Mouse (Mus musculus): Measurements from ENCODE around the gene Cxcr1. TPM values are rescaled to one million over a fixed set of nuclear protein-coding genes. Genes with fewer than 3 reads are reported as not detected.

Cxcr1 gene
- polyA plus RNA-seq, 1 experiment from 2014 or later, result not detected

- 80% methylated on average over 8 of the region's 8 CpGs for WGBS
- Histone ChIP-seq H3K9me3 (no peaks in the 10 kb centered on the region), H3K27ac (no peak within 1 kb of the TSS), H3K4me3 (no peak within 1 kb of the TSS), H3K27me3 (replicated peaks) (no peaks in the 10 kb centered on the region), H3K9ac (no peak within 1 kb of the TSS), H3K36me3 (no peaks in the 10 kb centered on the region), H3K4me2 (replicated peaks) (no peak within 1 kb of the TSS), H3K4me1 (no peaks in the 10 kb centered on the region)
- no peak for ATAC-seq (ENCODE audit: low FRiP score, low read depth)
These were observed 40.8 kb downstream of the Cxcr1 start, which contains the start of gene Cxcr2 for GRCm38 (mm10) chr1:74153461-74154184. Gene Cxcr2, plus strand, starts transcription at chr1:74153989.

- WGBS, result 88% methylated on average over 3 of the region's 3 CpGs
These were observed 43.3 kb downstream of the Cxcr1 start for GRCm38 (mm10) chr1:74151091-74151490.

GRCm38 (mm10) chr1:74150101-74150500 lies 44.3 kb downstream of the Cxcr1 start:
- H3K36me3 ChIP-seq, result no peaks in the 10 kb centered on the region
- ATAC-seq (ENCODE audit: low FRiP score, low read depth), result no peak
- H3K27ac ChIP-seq, result no peak overlapping the region
- no peak overlapping the region for H3K4me2 ChIP-seq (replicated peaks)
- H3K4me1 ChIP-seq, result no peaks in the 10 kb centered on the region
- 77% methylated on average over 3 of the region's 3 CpGs for WGBS
- H3K9me3 ChIP-seq, result no peaks in the 10 kb centered on the region
- no peak overlapping the region for H3K9ac ChIP-seq
- H3K4me3 ChIP-seq, result no peak overlapping the region
- no peaks in the 10 kb centered on the region for H3K27me3 ChIP-seq (replicated peaks)

More at GRCm38 (mm10) chr1:74151091-74151490, 43.3 kb downstream of the Cxcr1 start:
- no peaks in the 10 kb centered on the region for H3K9me3 ChIP-seq
- no peaks in the 10 kb centered on the region for H3K36me3 ChIP-seq
- H3K27me3 ChIP-seq (replicated peaks), result no peaks in the 10 kb centered on the region
- no peak overlapping the region for H3K4me2 ChIP-seq (replicated peaks)
- no peak overlapping the region for H3K9ac ChIP-seq
- no peak overlapping the region for H3K27ac ChIP-seq
- ATAC-seq (ENCODE audit: low FRiP score, low read depth), result no peak
- H3K4me1 ChIP-seq, result no peaks in the 10 kb centered on the region
- no peak overlapping the region for H3K4me3 ChIP-seq

GRCm38 (mm10) chr1:74149106-74149885 lies 45.1 kb downstream of the Cxcr1 start:
- H3K9me3 ChIP-seq, result no peaks in the 10 kb centered on the region
- H3K4me2 ChIP-seq (replicated peaks), result no peak overlapping the region
- H3K4me3 ChIP-seq, result no peak overlapping the region
- no peak overlapping the region for H3K27ac ChIP-seq
- no peak overlapping the region for H3K9ac ChIP-seq
- H3K36me3 ChIP-seq, result no peaks in the 10 kb centered on the region
- no peak for ATAC-seq (ENCODE audit: low FRiP score, low read depth)
- WGBS, result 91% methylated on average over 6 of the region's 6 CpGs
- no peaks in the 10 kb centered on the region for H3K27me3 ChIP-seq (replicated peaks)
- no peaks in the 10 kb centered on the region for H3K4me1 ChIP-seq

MicroRNA genes within 50 kb of the gene (microRNA counts, 519-probe panel; counts per million panel counts)
- 342 counts per million, percentile 67 among the panel's probes with 10 or more counts for microRNA mmu-miR-1928

Small RNAs within 50 kb of the gene (microRNA-seq; reads per million reads assigned to microRNA genes)
- not detected for gene Mir1928

Other genes with a start within 250 kb of the Cxcr1 start
- 13.8 and 16.5 TPM in 2 replicates for gene Tns1, start 70.2 kb downstream of the Cxcr1 start, polyA plus RNA-seq (2016; fragmentation: Nextera tagmentation; extraction: Ambion mirVana)
- gene Rufy4, start 69.1 kb downstream of the Cxcr1 start, polyA plus RNA-seq (2016; fragmentation: Nextera tagmentation; extraction: Ambion mirVana), result 0.37 and 0.51 TPM in 2 replicates
- gene Cxcr2, start 40.6 kb downstream of the Cxcr1 start, polyA plus RNA-seq (2016; fragmentation: Nextera tagmentation; extraction: Ambion mirVana), result 0.08 and 0.32 TPM in 2 replicates
- gene Arpc2, start 41.5 kb upstream of the Cxcr1 start, polyA plus RNA-seq (2016; fragmentation: Nextera tagmentation; extraction: Ambion mirVana), result 374 and 394 TPM in 2 replicates
- gene Gpbar1, start 83.9 kb upstream of the Cxcr1 start, polyA plus RNA-seq (2016; fragmentation: Nextera tagmentation; extraction: Ambion mirVana), result 0.19 TPM in 1 of 2 replicates, not detected in the other
- 189 and 196 TPM in 2 replicates for gene Aamp, start 90.1 kb upstream of the Cxcr1 start, polyA plus RNA-seq (2016; fragmentation: Nextera tagmentation; extraction: Ambion mirVana)
- gene Pnkd, start 90.3 kb upstream of the Cxcr1 start, polyA plus RNA-seq (2016; fragmentation: Nextera tagmentation; extraction: Ambion mirVana), result 96.1 and 104 TPM in 2 replicates
- 9.0 and 9.5 TPM in 2 replicates for gene Tmbim1, start 111.0 kb upstream of the Cxcr1 start, polyA plus RNA-seq (2016; fragmentation: Nextera tagmentation; extraction: Ambion mirVana)
- 0.25 and 0.75 TPM in 2 replicates for gene Catip, start 167.5 kb upstream of the Cxcr1 start, polyA plus RNA-seq (2016; fragmentation: Nextera tagmentation; extraction: Ambion mirVana)
- 2.1 and 4.1 TPM in 2 replicates for gene Slc11a1, start 180.6 kb upstream of the Cxcr1 start, polyA plus RNA-seq (2016; fragmentation: Nextera tagmentation; extraction: Ambion mirVana)
- 29.9 and 31.3 TPM in 2 replicates for gene Ctdsp1, start 196.9 kb upstream of the Cxcr1 start, polyA plus RNA-seq (2016; fragmentation: Nextera tagmentation; extraction: Ambion mirVana)
- gene Vil1, start 214.7 kb upstream of the Cxcr1 start, polyA plus RNA-seq (2016; fragmentation: Nextera tagmentation; extraction: Ambion mirVana), result 0.15 and 0.17 TPM in 2 replicates

Measured in neural tube, embryonic 12.5 days (tissue).